ENCODE assay signal across 10 mouse cellular contexts in the genomic region with DNA sequence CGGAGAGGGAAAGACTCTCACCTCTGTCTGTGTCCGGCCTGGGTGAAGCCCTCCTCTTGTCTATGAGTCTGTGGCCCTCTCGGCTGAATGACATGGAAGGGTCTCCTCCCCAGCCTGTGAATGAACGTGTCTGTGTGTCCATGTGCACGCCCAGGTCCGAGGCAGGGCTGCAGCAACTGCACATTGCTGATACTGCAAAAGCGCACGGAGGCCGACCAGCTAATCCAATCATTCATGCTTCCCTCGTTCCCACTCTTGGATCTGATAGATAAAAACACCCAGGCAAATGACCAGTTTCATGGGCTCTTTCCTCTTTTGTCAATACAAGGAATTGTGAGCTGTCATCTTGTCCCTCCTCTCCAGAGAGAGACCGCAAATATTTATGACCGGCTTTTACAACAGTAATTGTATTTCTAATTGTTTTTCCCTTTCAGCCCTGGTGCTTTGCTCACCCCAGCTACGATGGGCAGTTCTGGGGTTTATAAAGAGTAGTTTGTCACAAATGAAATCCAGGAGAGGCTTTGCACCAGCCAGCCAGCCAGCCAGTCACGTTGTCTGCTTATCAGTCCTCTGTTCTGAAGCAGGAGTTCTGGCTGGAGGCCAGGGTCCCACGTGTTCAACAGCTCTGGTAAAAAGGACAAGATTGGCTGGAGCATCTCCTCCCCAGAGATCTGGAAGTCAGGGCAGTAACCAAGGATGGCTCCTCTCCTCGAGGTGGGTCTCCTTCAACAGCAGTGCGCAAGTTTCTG.
A peak's percentile ranks its signal among the peaks of the same experiment; 100 is the strongest.
DNase-seq lines count a peak whose midpoint lies in the region; ATAC-seq lines count a peak whose summit lies in the region.
"Had no signal": no experiment of that assay in that cellular context is flagged by ENCODE, and none has a peak within 500 bp of the region (broad histone marks: within the 10 kb centered on the region; RNA-seq: fewer than 3 reads in every experiment).

No protein-coding gene starts in this region.

- 60% methylated on average over 17 of the region's 17 CpGs for WGBS in midbrain, embryonic 10.5 days
- 29% methylated on average over 17 of the region's 17 CpGs for WGBS in midbrain, embryonic 16.5 days
- 39% methylated on average over 17 of the region's 17 CpGs for WGBS in forebrain, embryonic 12.5 days
- 40% methylated on average over 17 of the region's 17 CpGs for WGBS in hindbrain, embryonic 16.5 days

- peaks cover 15% of the 10 kb centered on the region for H3K4me1 ChIP-seq in midbrain, embryonic 10.5 days
- H3K4me1 ChIP-seq in midbrain, embryonic 16.5 days (ENCODE audit: control insufficient read depth, insufficient read depth, low read length), result peaks cover 10% of the 10 kb centered on the region; the same call in 1 of the 2 replicates
- H3K4me1 ChIP-seq in forebrain, embryonic 12.5 days, result peaks cover 14% of the 10 kb centered on the region
- peaks cover 5% of the 10 kb centered on the region; the same call in 1 of the 2 replicates for H3K4me1 ChIP-seq in hindbrain, embryonic 16.5 days (ENCODE audit: control insufficient read depth, insufficient read depth, low read depth, low read length)

- H3K4me2 ChIP-seq in midbrain, embryonic 16.5 days (ENCODE audit: low read length), result no peak overlapping the region
- H3K4me2 ChIP-seq in forebrain, embryonic 12.5 days, result no peak overlapping the region
- H3K4me2 ChIP-seq in hindbrain, embryonic 16.5 days (ENCODE audit: low read length), result no peak overlapping the region

- DNase-seq in embryo, embryonic 10 days (ENCODE audit: low spot score), result peak; percentile 21
- DNase-seq in embryo, embryonic 11 days, result no peak
- DNase-seq in midbrain, embryonic 10.5 days (ENCODE audit: low spot score), result no peak
- no peak for DNase-seq in thymus, postnatal 36 days
- DNase-seq in frontal cortex, postnatal 14 days (ENCODE audit: low spot score in 2 of 2), result no peak

- ATAC-seq in midbrain, embryonic 16.5 days, result no peak; the same call in 1 of the 2 replicates
- 0 out of 2 replicates have a peak, but pooled peaks have one; percentile 17 for ATAC-seq in forebrain, embryonic 12.5 days (ENCODE audit: low FRiP score)
- ATAC-seq in hindbrain, embryonic 16.5 days, result 0 out of 2 replicates have a peak, but pooled peaks have one; percentile 45

- no peaks in the 10 kb centered on the region; the same call in 1 of the 2 replicates for H3K9me3 ChIP-seq in midbrain, embryonic 10.5 days (replicated peaks)
- no peaks in the 10 kb centered on the region for H3K9me3 ChIP-seq in midbrain, embryonic 16.5 days (replicated peaks; ENCODE audit: control insufficient read depth, low read length, poor library complexity, severe bottlenecking)
- H3K9me3 ChIP-seq in forebrain, embryonic 12.5 days, result 0 out of 2 replicates have a peak, but pooled peaks cover 3% of the 10 kb centered on the region
- no peaks in the 10 kb centered on the region for H3K9me3 ChIP-seq in hindbrain, embryonic 16.5 days (ENCODE audit: control insufficient read depth, low read length)

- H3K9ac ChIP-seq in midbrain, embryonic 16.5 days (ENCODE audit: low read depth, low read length), result no peak overlapping the region
- H3K9ac ChIP-seq in forebrain, embryonic 12.5 days, result no peak overlapping the region
- H3K9ac ChIP-seq in hindbrain, embryonic 16.5 days (ENCODE audit: low read depth, low read length), result no peak overlapping the region

- H3K4me3 ChIP-seq in midbrain, embryonic 10.5 days, result no peak overlapping the region
- no peak overlapping the region for H3K4me3 ChIP-seq in midbrain, embryonic 16.5 days (ENCODE audit: low read depth, low read length)
- no peak overlapping the region for H3K4me3 ChIP-seq in forebrain, embryonic 12.5 days (replicated peaks)
- no peak overlapping the region for H3K4me3 ChIP-seq in hindbrain, embryonic 16.5 days (ENCODE audit: low read length)
- H3K4me3 ChIP-seq: myocyte had no signal

- H3K27me3 ChIP-seq in midbrain, embryonic 10.5 days (ENCODE audit: low read depth, poor library complexity, severe bottlenecking), result peaks cover 14% of the 10 kb centered on the region
- H3K27me3 ChIP-seq in midbrain, embryonic 16.5 days (ENCODE audit: control insufficient read depth, insufficient read depth, low read depth, low read length), result no peaks in the 10 kb centered on the region
- peaks cover 7% of the 10 kb centered on the region; the same call in 1 of the 2 replicates for H3K27me3 ChIP-seq in forebrain, embryonic 12.5 days
- no peaks in the 10 kb centered on the region for H3K27me3 ChIP-seq in hindbrain, embryonic 16.5 days (replicated peaks; ENCODE audit: control insufficient read depth, insufficient read depth, low read length)

- 0 out of 2 replicates have a peak overlapping the region, but pooled peaks have one; percentile 34 for H3K27ac ChIP-seq in midbrain, embryonic 10.5 days (replicated peaks)
- H3K27ac ChIP-seq in midbrain, embryonic 16.5 days (ENCODE audit: low read length), result no peak overlapping the region
- no peak overlapping the region for H3K27ac ChIP-seq in forebrain, embryonic 12.5 days
- H3K27ac ChIP-seq in hindbrain, embryonic 16.5 days (ENCODE audit: low read depth, low read length), result peak overlapping the region; percentile 52; the same call in 1 of the 2 replicates
- H3K27ac ChIP-seq: kidney, postnatal 0 days had no signal

- no peaks in the 10 kb centered on the region for H3K36me3 ChIP-seq in midbrain, embryonic 10.5 days
- H3K36me3 ChIP-seq in midbrain, embryonic 16.5 days (ENCODE audit: control insufficient read depth, insufficient read depth, low read length), result no peaks in the 10 kb centered on the region
- no peaks in the 10 kb centered on the region for H3K36me3 ChIP-seq in forebrain, embryonic 12.5 days (replicated peaks)
- H3K36me3 ChIP-seq in hindbrain, embryonic 16.5 days (ENCODE audit: control insufficient read depth, insufficient read depth, low read length), result no peaks in the 10 kb centered on the region

Comparison
In these comparisons a context has a peak if more than half of its experiments do, and no peak if none do; other contexts are left out.
1. H3K27ac ChIP-seq: peak in midbrain, embryonic 10.5 days (single experiment) and hindbrain, embryonic 16.5 days (single experiment); none in midbrain, embryonic 16.5 days (single experiment) and forebrain, embryonic 12.5 days (single experiment).